ENCODE assay signal across 24 mouse cellular contexts in the genomic region with DNA sequence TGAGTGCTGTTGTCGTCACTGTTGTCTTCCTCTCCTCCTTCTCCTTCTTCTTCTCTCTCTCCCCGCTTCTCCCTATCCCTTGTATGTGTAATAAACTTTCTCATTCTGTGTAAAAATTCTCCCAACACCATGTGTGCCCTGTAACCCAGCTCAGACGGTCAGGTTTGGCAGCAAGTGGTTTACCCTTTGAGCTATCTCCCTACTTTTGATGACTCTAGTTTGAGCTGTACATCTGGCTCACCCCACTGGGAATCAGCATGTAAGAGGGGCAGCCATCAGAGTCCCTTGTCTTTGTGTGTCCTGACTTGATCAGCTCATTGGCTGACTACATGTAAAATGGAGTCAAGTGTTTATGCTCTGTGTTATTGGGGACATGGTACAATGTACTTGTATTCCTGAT.
DNase-seq lines count a peak whose midpoint lies in the region; ATAC-seq and TF ChIP-seq lines count a peak whose summit lies in the region.
"Had no signal": no experiment of that assay in that cellular context is flagged by ENCODE, and none has a peak within 500 bp of the region (broad histone marks: within the 10 kb centered on the region; RNA-seq: fewer than 3 reads in every experiment).

No protein-coding gene starts in this region.

- no peak for TF ChIP-seq CTCF in heart, postnatal 0 days (IDR thresholded peaks at IDR 0.05; ENCODE audit: low read depth)
- TF ChIP-seq CTCF in thymus, adult 2 months (IDR thresholded peaks at IDR 0.05; ENCODE audit: borderline replicate concordance, control insufficient read depth, extremely low read depth, insufficient read depth, low read length, poor library complexity): no peak

- no peak for TF ChIP-seq POLR2A in thymus, adult 2 months (IDR thresholded peaks at IDR 0.05; ENCODE audit: control insufficient read depth, extremely low read depth, insufficient read depth, low read length, poor library complexity)

- H3K4me2 ChIP-seq in heart, postnatal 0 days (ENCODE audit: low read depth, low read length): no peak overlapping the region
- H3K4me2 ChIP-seq: heart, embryonic 12.5 days; hindbrain, embryonic 13.5 days; midbrain, embryonic 15.5 days had no signal

- H3K36me3 ChIP-seq in heart, postnatal 0 days (replicated peaks; ENCODE audit: control insufficient read depth, insufficient read depth, low read length): no peaks in the 10 kb centered on the region
- H3K36me3 ChIP-seq in thymus, adult 2 months (ENCODE audit: control insufficient read depth, insufficient read depth, low read length): no peaks in the 10 kb centered on the region
- H3K36me3 ChIP-seq: heart, embryonic 12.5 days; hindbrain, embryonic 13.5 days; limb, embryonic 10.5 days; midbrain, embryonic 15.5 days had no signal

- no peaks in the 10 kb centered on the region for H3K4me1 ChIP-seq in heart, postnatal 0 days (ENCODE audit: control insufficient read depth, insufficient read depth)
- peaks cover 37% of the 10 kb centered on the region for H3K4me1 ChIP-seq in thymus, adult 2 months (replicated peaks; ENCODE audit: control insufficient read depth, insufficient read depth, low read length)
- H3K4me1 ChIP-seq: heart, embryonic 12.5 days; midbrain, embryonic 15.5 days had no signal

- no peak for DNase-seq in heart, postnatal 0 days (ENCODE audit: low spot score)
- no peak for DNase-seq in heart, postnatal 25 days (ENCODE audit: low spot score)
- peak; percentile 30 for DNase-seq in thymus, adult 2 months
- DNase-seq in thymus, postnatal 0 days (ENCODE audit: low spot score): no peak
- DNase-seq in left cerebral cortex, postnatal 10 days (ENCODE audit: extremely low spot score in 1 of 2, low spot score in 2 of 2): no peak
- DNase-seq in adrenal gland, postnatal 25 days: no peak
- no peak for DNase-seq in retina, postnatal 1 day
- DNase-seq: cerebellum, adult 2 months; cerebellum, postnatal 36 days; gastrocnemius, postnatal 10 days; kidney, adult 18-20 months; lung, adult 2 months; right cerebral cortex, adult 18-20 months; right cerebral cortex, postnatal 4 days had no signal

- H3K27me3 ChIP-seq in heart, postnatal 0 days (ENCODE audit: control insufficient read depth, insufficient read depth, low read length): no peaks in the 10 kb centered on the region
- H3K27me3 ChIP-seq in thymus, adult 2 months (ENCODE audit: control insufficient read depth, insufficient read depth, low read length): no peaks in the 10 kb centered on the region
- H3K27me3 ChIP-seq: heart, embryonic 12.5 days; midbrain, embryonic 15.5 days; Patski had no signal

- 67% methylated on average over 3 of the region's 3 CpGs for WGBS in heart, postnatal 0 days
- WGBS in thymus, adult 2 months: 57% methylated on average over 3 of the region's 3 CpGs

- H3K27ac ChIP-seq in heart, postnatal 0 days (ENCODE audit: low read depth): peak overlapping the region; percentile 57; the same call in 1 of the 2 replicates
- H3K27ac ChIP-seq in thymus, adult 2 months (ENCODE audit: control insufficient read depth, insufficient read depth, low read length): peak overlapping the region; percentile 92
- H3K27ac ChIP-seq: kidney, postnatal 0 days; left cerebral cortex, adult 2 months; limb, embryonic 10.5 days; midbrain, embryonic 15.5 days; stomach, postnatal 0 days had no signal

- ATAC-seq in heart, postnatal 0 days (ENCODE audit: insufficient read depth, low read depth): no peak
- ATAC-seq in hematopoietic stem cell, adult 5-6 weeks (replicated peaks in 1 of 2; ENCODE audit: insufficient read depth in 1 of 2, low FRiP score in 2 of 2, low TSS enrichment in 1 of 2, low read depth in 1 of 2, poor library complexity in 2 of 2, severe bottlenecking in 2 of 2): peak; percentile 2 to 15; a peak in 3 of 4 replicates
- ATAC-seq: forebrain, embryonic 14.5 days; midbrain, embryonic 15.5 days; Patski had no signal

- no peak for TF ChIP-seq EP300 in heart, postnatal 0 days (IDR thresholded peaks at IDR 0.05; ENCODE audit: low read depth)

- H3K4me3 ChIP-seq in heart, postnatal 0 days (ENCODE audit: low read depth, low read length): no peak overlapping the region
- H3K4me3 ChIP-seq in thymus, adult 2 months (ENCODE audit: control insufficient read depth, insufficient read depth, low read length): no peak overlapping the region
- H3K4me3 ChIP-seq: heart, embryonic 12.5 days; hindbrain, embryonic 13.5 days; left cerebral cortex, adult 2 months; limb, embryonic 10.5 days; midbrain, embryonic 15.5 days had no signal

- no peaks in the 10 kb centered on the region for H3K9me3 ChIP-seq in heart, postnatal 0 days (replicated peaks; ENCODE audit: control insufficient read depth, low read length)
- H3K9me3 ChIP-seq: limb, embryonic 10.5 days; midbrain, embryonic 15.5 days had no signal

- intact Hi-C loops in heart, postnatal 25 days (cut with DNase I): no loop called here
- intact Hi-C loops in left cerebral cortex, postnatal 10 days (cut with DNase I): no loop called here

- H3K9ac ChIP-seq in heart, postnatal 0 days (replicated peaks; ENCODE audit: low read depth, low read length): no peak overlapping the region
- H3K9ac ChIP-seq: heart, embryonic 12.5 days; hindbrain, embryonic 13.5 days; midbrain, embryonic 15.5 days had no signal
